Mouse (Mus musculus) CH12.LX (cell line): ENCODE measurements at regions not wholly inside any gene's neighbourhood (a gene's known extent, or its start where the extent isn't known, plus 50 kb on each side); places are given as distances from the start of the nearest gene placed in this dataset.

Experiments used
- DNase-seq: peaks from one replicate; pipeline ENCODE4 v3.0.0-alpha.2; 2013; ENCODE audit errors: extremely low read depth
- H3K27ac ChIP-seq: 2 replicates; pipeline ENCODE4 v1.5.1; 2012; ENCODE audit warnings: low read depth, mild to moderate bottlenecking, control low read depth, moderate library complexity; ENCODE audit not compliant: insufficient read depth
- H3K27me3 ChIP-seq: replicated peaks from 2 replicates; pipeline ENCODE3; 2012; ENCODE audit warnings: inconsistent platforms
- H3K36me3 ChIP-seq, 2 experiments: replicated peaks in 1 of 2; 2 replicates each; pipeline versions ENCODE3 to v1.6.1; 2012; ENCODE audit warnings: inconsistent platforms in 1 of 2, low read length in 1 of 2, mild to moderate bottlenecking in 1 of 2, mixed read lengths in 1 of 2, moderate library complexity in 1 of 2; ENCODE audit not compliant: control insufficient read depth in 1 of 2, insufficient read depth in 1 of 2
- H3K4me1 ChIP-seq, 2 experiments: 2 replicates each; pipeline ENCODE4 v1.6.1; 2012; ENCODE audit warnings: inconsistent platforms in 1 of 2, moderate library complexity in 1 of 2; ENCODE audit not compliant: insufficient read depth in 2 of 2, control insufficient read depth in 1 of 2
- H3K4me2 ChIP-seq: 2 replicates; pipeline ENCODE4 v1.6.1; 2012; ENCODE audit warnings: low read depth, mild to moderate bottlenecking, control low read depth; ENCODE audit not compliant: poor library complexity, insufficient read depth, severe bottlenecking
- H3K4me3 ChIP-seq, 3 experiments: fragments of 150-350 bp in 1 of 3; sonication (generic) in 1 of 3; replicated peaks in 1 of 3; 2 replicates each; pipeline versions ENCODE3 to v1.5.1; 2011 to 2012; ENCODE audit warnings: low read depth in 2 of 3, low read length in 2 of 3, mild to moderate bottlenecking in 2 of 3, moderate library complexity in 2 of 3, control low read depth in 1 of 3, improper control_type of control experiment in 1 of 3, inconsistent platforms in 1 of 3, mixed read lengths in 1 of 3; ENCODE audit not compliant: poor library complexity in 1 of 3
- H3K79me2 ChIP-seq: replicated peaks from 2 replicates; pipeline ENCODE4 v1.6.1; 2012; ENCODE audit warnings: mild to moderate bottlenecking, moderate library complexity; ENCODE audit not compliant: control insufficient read depth, poor library complexity, insufficient read depth, severe bottlenecking; ENCODE audit errors: extremely low read depth
- H3K9ac ChIP-seq: 2 replicates; pipeline ENCODE4 v1.6.1; 2012; ENCODE audit warnings: low read depth, mild to moderate bottlenecking, control low read depth, moderate library complexity; ENCODE audit not compliant: insufficient read depth
- H3K9me3 ChIP-seq: replicated peaks from 2 replicates; pipeline ENCODE3; 2012; ENCODE audit warnings: low read length, inconsistent platforms, mixed read lengths
- BHLHE40 ChIP-seq: IDR thresholded peaks from 2 replicates; pipeline ENCODE4 v1.6.1; 2011; ENCODE audit warnings: mild to moderate bottlenecking, low read depth, low read length, improper control_type of control experiment
- CHD1 ChIP-seq: IDR thresholded peaks from 2 replicates; pipeline ENCODE4 v1.6.1; 2012; ENCODE audit warnings: low read depth, low read length, improper control_type of control experiment, inconsistent platforms
- CHD2 ChIP-seq: IDR thresholded peaks from 2 replicates; pipeline ENCODE4 v1.6.1; 2011; ENCODE audit warnings: low read length, improper control_type of control experiment
- EP300 ChIP-seq: IDR thresholded peaks from 2 replicates; pipeline ENCODE4 v1.6.1; 2011; ENCODE audit warnings: low read length, improper control_type of control experiment
- ETS1 ChIP-seq: conservative IDR thresholded peaks from 2 replicates; pipeline ENCODE4 v1.6.1; 2012; ENCODE audit warnings: low read depth, mild to moderate bottlenecking, inconsistent platforms, low read length, improper control_type of control experiment, moderate library complexity
- JUN ChIP-seq: IDR thresholded peaks from 2 replicates; pipeline ENCODE4 v1.6.1; 2011; ENCODE audit warnings: low read depth, mild to moderate bottlenecking, low read length, improper control_type of control experiment, moderate library complexity; ENCODE audit not compliant: insufficient read depth
- MAX ChIP-seq: IDR thresholded peaks from 2 replicates; pipeline ENCODE4 v1.6.1; 2011; ENCODE audit warnings: low read length, improper control_type of control experiment
- MAZ ChIP-seq: IDR thresholded peaks from 2 replicates; pipeline ENCODE4 v1.6.1; 2012; ENCODE audit warnings: low read depth, mild to moderate bottlenecking, inconsistent platforms, low read length, improper control_type of control experiment, moderate library complexity
- MXI1 ChIP-seq: IDR thresholded peaks from 2 replicates; pipeline ENCODE4 v1.6.1; 2011; ENCODE audit warnings: mild to moderate bottlenecking, low read depth, low read length, improper control_type of control experiment
- MYC ChIP-seq: IDR thresholded peaks from 2 replicates; pipeline ENCODE4 v1.6.1; 2011; ENCODE audit warnings: low read depth, mild to moderate bottlenecking, improper control_type of control experiment, low read length
- NELFE ChIP-seq: IDR thresholded peaks from 2 replicates; pipeline ENCODE4 v1.6.1; 2011; ENCODE audit warnings: low read depth, low read length, improper control_type of control experiment
- PAX5 ChIP-seq: IDR thresholded peaks from 2 replicates; pipeline ENCODE4 v1.6.1; 2012; ENCODE audit warnings: low read length, inconsistent platforms, mixed read lengths
- POLR2A ChIP-seq: IDR thresholded peaks from 2 replicates; pipeline ENCODE4 v1.6.1; 2011; ENCODE audit warnings: low read depth, mild to moderate bottlenecking, improper control_type of control experiment, low read length
- RAD21 ChIP-seq: IDR thresholded peaks from 2 replicates; pipeline ENCODE4 v1.6.1; 2011; ENCODE audit warnings: low read depth, mild to moderate bottlenecking, low read length, improper control_type of control experiment, moderate library complexity
- SMC3 ChIP-seq: IDR thresholded peaks from 2 replicates; pipeline ENCODE4 v1.6.1; 2011; ENCODE audit warnings: low read depth, low read length, improper control_type of control experiment
- TBP ChIP-seq: conservative IDR thresholded peaks from 2 replicates; pipeline ENCODE4 v1.6.1; 2011; ENCODE audit warnings: low read depth, low read length, improper control_type of control experiment
- UBTF ChIP-seq: IDR thresholded peaks from 2 replicates; pipeline ENCODE4 v1.6.1; 2012; ENCODE audit warnings: low read depth, mild to moderate bottlenecking, inconsistent platforms, low read length, improper control_type of control experiment, moderate library complexity
- USF2 ChIP-seq: conservative IDR thresholded peaks from 2 replicates; pipeline ENCODE4 v1.6.1; 2011; ENCODE audit warnings: low read depth, low read length, improper control_type of control experiment
- ZC3H11A ChIP-seq: IDR thresholded peaks from 2 replicates; pipeline ENCODE4 v1.6.1; 2012; ENCODE audit warnings: low read depth, mild to moderate bottlenecking, inconsistent platforms, low read length, improper control_type of control experiment
- ZKSCAN1 ChIP-seq: IDR thresholded peaks from 2 replicates; pipeline ENCODE4 v1.6.1; 2012; ENCODE audit warnings: low read depth, inconsistent platforms, low read length, improper control_type of control experiment, borderline replicate concordance
- ZNF384 ChIP-seq: IDR thresholded peaks from 2 replicates; pipeline ENCODE4 v1.6.1; 2012; ENCODE audit warnings: low read depth, low read length, improper control_type of control experiment, inconsistent platforms
- dilution Hi-C: fragments of 300-500 bp; cut with MboI; formaldehyde crosslinking; loops from 2 replicates; pipeline ENCODE4 v1.14.3; 2020; ENCODE audit warnings: low sequenced_read_pairs; ENCODE audit not compliant: extremely low pct_unique_long_range_greater_than_20kb, extremely low pct_ligation_motif_present
- in situ Hi-C: fragments of 300-500 bp; cut with MboI; formaldehyde crosslinking; loops from 3 replicates; pipeline ENCODE4 v1.14.3; 2019; ENCODE audit warnings: low sequenced_read_pairs, low pct_ligation_motif_present, low pct_unique_long_range_greater_than_20kb, mixed read lengths

GRCm38 (mm10) chr8:88455434-88456020, 65.6 kb upstream of the Nkd1 start:
- peaks cover 5 to 24% of the 10 kb centered on the region in 2 experiments; a peak in 3 of 4 replicates for H3K4me1 ChIP-seq
- no peak overlapping the region for H3K4me2 ChIP-seq
- H3K27ac ChIP-seq, result no peak overlapping the region
- in situ Hi-C loops (no loop called here), dilution Hi-C loops (no loop called here)
- no peaks in the 10 kb centered on the region for H3K79me2 ChIP-seq
- H3K9me3 ChIP-seq, result peaks cover 32% of the 10 kb centered on the region
- peaks cover 6% of the 10 kb centered on the region for H3K27me3 ChIP-seq
- no peak for DNase-seq
- TF ChIP-seq SMC3 (no peak), ZKSCAN1 (no peak), RAD21 (no peak), TBP (no peak), BHLHE40 (no peak), MAZ (no peak), CHD1 (no peak), PAX5 (no peak), EP300 (no peak), ZC3H11A (no peak), NELFE (no peak), POLR2A (no peak), ZNF384 (no peak)
- no peak overlapping the region for H3K4me3 ChIP-seq
- no peaks in the 10 kb centered on the region for H3K36me3 ChIP-seq
- no peak overlapping the region for H3K9ac ChIP-seq

GRCm38 (mm10) chr8:88459197-88459596, 62.0 kb upstream of the Nkd1 start:
- Histone ChIP-seq H3K9ac (no peak overlapping the region), H3K27me3 (peaks cover 3% of the 10 kb centered on the region), H3K79me2 (no peaks in the 10 kb centered on the region), H3K36me3 (no peaks in the 10 kb centered on the region), H3K27ac (no peak overlapping the region), H3K9me3 (peaks cover 25% of the 10 kb centered on the region), H3K4me1 (no peaks in the 10 kb centered on the region), H3K4me3 (no peak overlapping the region), H3K4me2 (no peak overlapping the region)
- dilution Hi-C loops (no loop called here), in situ Hi-C loops (no loop called here)
- TF ChIP-seq UBTF (no peak), USF2 (no peak), MAX (no peak), MYC (no peak), MXI1 (no peak), ETS1 (no peak), CHD2 (no peak), JUN (no peak)
- no peak for DNase-seq
